Mouse (Mus musculus) C2C12 (cell line): Measurements from ENCODE around the gene Hadh.

Experiments
- CEBPB ChIP-seq: IDR thresholded peaks from one replicate; pipeline ENCODE4 v1.6.1; 2011; ENCODE audit warnings: low read depth, mild to moderate bottlenecking, control low read depth, moderate library complexity
- CTCF ChIP-seq: IDR thresholded peaks from one replicate; pipeline ENCODE4 v1.5.1; 2011; ENCODE audit not compliant: control insufficient read depth, insufficient read depth, insufficient read length
- FOSL1 ChIP-seq: IDR thresholded peaks from one replicate; pipeline ENCODE4 v1.8.0; 2011; ENCODE audit warnings: mild to moderate bottlenecking, low read length; ENCODE audit not compliant: poor library complexity, insufficient read depth, severe bottlenecking
- MAX ChIP-seq: IDR thresholded peaks from one replicate; pipeline ENCODE4 v1.6.1; 2011; ENCODE audit warnings: mild to moderate bottlenecking, control low read depth
- MYOD1 ChIP-seq: IDR thresholded peaks from one replicate; pipeline ENCODE4 v1.6.1; 2011; ENCODE audit warnings: low read depth; ENCODE audit not compliant: control insufficient read depth, insufficient read length
- MYOG ChIP-seq: IDR thresholded peaks from one replicate; pipeline ENCODE4 v1.6.1; 2011; ENCODE audit not compliant: control insufficient read depth, insufficient read length; ENCODE audit errors: extremely low read depth
- USF1 ChIP-seq: IDR thresholded peaks from one replicate; pipeline ENCODE4 v1.6.1; 2011; ENCODE audit warnings: low read depth, mild to moderate bottlenecking, control low read depth, moderate library complexity

- no peak for TF ChIP-seq CTCF
- TF ChIP-seq MYOD1: no peak
- no peak for TF ChIP-seq MAX
- no peak for TF ChIP-seq USF1
- no peak for TF ChIP-seq CEBPB
- no peak for TF ChIP-seq MYOG
- no peak for TF ChIP-seq FOSL1
Observed at GRCm38 (mm10) chr3:131266366-131267050, 5.4 kb downstream of the Hadh start.
